Mouse (Mus musculus) cerebellum, postnatal 14 days (tissue): ENCODE measurements around the gene Islr2.

Experiments used
- DNase-seq, 2 experiments: peaks; one replicate each; pipeline ENCODE4 v3.0.0; 2021; ENCODE audit warnings: mixed read lengths in 2 of 2

Gene Islr2

GRCm38 (mm10) chr9:58220218-58220903, 16.2 kb upstream of the Islr2 start:
- peak; percentile 70 to 78 for DNase-seq

DNA sequence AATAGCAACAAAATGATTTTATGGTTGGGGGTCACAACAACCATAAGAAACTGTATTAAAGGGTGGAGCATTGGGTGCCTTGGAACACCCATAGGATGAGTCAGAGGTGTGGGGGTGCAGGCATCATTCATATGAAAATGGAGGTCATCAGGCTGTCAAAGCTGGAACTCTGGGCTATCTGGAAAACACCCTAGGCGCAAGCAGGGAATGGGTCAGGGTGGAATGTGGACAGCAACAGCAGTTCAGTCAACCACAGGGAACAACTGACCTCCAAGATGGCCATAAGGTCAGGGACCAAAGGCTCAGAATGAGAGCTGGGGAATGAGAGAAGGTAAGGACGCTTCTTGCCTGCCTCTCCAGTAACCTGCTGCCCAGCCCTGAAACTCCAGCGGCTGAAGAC, 14.4 kb upstream of the Islr2 start:
- DNase-seq: no peak

- DNase-seq: peak; percentile 74 to 79
Observed at GRCm38 (mm10) chr9:58216402-58216801, 12.3 kb upstream of the Islr2 start.

DNA sequence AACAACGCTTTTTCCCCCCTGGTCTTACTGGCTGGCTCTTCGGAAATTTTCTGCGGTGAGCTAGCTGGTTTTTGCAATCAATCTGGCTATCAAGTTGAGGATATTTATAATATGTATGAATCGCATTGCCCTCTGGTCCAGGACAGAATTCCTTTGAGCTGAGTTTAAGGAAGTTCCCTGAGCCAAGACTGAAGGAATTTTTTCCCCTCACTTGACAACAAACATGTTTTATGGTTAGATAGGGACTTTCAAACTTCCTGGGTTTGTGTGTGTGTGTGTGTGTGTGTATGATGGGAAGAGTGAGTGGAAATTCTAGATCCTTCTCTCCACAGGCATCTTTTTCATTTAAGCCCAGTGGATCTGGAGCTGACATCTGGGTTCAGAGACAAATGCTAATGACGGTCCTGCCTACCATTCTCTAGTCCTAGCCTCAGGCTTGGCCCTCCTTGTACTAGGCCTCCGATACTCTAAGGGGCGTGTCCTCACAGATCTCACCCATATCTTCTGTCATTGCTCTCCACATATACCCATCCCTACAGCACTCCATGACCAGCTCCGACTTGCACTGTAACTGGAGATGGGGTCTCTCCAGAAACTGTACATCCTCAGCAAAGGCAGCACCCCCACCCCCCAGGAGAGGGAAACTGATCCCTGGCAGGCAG, 10.5 kb upstream of the Islr2 start:
- no peak for DNase-seq

- DNase-seq: no peak
Observed at GRCm38 (mm10) chr9:58213865-58214264, 9.7 kb upstream of the Islr2 start.

- DNase-seq: no peak
Observed at GRCm38 (mm10) chr9:58213377-58213776, 9.3 kb upstream of the Islr2 start.

DNA sequence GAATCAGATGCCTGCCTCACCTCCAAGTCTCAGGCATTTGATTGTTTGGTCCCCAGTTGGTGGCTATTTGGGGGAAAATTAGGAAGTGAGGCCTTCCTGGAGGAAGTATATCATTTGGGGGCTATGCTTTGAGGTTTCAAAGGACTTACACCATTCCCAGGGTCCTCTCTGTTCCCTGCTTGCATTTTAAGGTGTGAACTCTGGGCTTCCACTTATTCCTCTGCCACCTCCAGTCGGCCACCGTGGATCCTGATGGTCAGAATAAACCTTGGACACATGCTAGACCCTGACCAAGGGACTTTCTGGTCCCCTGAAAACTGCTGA, 6.1 kb upstream of the Islr2 start:
- DNase-seq: no peak

DNA sequence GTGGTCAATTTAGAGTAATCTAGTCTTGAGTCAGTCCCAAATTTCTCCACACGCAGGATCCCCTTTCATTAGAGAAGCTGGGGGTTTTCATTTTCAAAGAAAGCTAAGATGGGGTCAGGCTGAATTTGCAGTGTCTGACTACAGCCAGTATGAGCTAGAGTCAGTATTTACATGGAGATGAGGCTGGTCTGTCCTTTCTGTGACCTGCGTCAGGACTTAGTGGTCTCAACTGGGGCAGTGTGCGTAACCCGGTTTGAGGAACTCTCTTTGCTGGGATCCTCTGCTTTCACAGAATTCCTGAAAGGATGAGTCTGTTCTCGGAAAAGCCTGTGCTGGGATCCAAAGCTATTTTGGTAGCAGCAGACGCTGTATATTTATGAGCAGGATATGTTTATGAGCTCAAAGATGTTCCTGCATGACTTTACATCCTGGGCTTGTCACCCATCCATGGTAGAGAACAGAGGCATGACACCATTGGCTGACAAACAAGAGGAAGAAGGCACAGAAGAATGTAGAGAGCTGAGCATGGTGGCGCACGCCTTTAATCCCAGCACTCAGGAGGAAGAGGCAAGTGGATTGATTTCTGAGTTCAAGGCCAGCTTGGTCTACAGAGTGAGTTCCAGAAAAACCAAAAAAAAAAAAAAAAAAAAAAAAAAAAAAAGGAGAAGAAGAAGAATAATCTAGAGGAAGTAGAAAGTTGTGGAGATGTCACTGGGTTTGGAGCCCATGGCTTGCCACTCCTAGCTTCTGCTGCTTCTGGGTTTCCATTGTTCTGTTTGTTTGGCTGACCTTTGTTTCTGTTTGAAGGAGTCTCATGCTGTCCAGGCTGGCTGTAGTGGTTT, 5.6 kb upstream of the Islr2 start:
- DNase-seq: no peak

- peak; percentile 52 to 66 for DNase-seq
Observed at GRCm38 (mm10) chr9:58206013-58206412, 1.9 kb upstream of the Islr2 start.

GRCm38 (mm10) chr9:58204448-58205000, 405 bp upstream of the Islr2 start:
- peak; percentile 98 to 99 for DNase-seq

- peak in 1 of 2 experiments; percentile 26 for DNase-seq
Observed at GRCm38 (mm10) chr9:58202676-58203453, 1.3 kb downstream of the Islr2 start.

GRCm38 (mm10) chr9:58201861-58202549, 2.1 kb downstream of the Islr2 start:
- DNase-seq: peak; percentile 48 to 53

DNA sequence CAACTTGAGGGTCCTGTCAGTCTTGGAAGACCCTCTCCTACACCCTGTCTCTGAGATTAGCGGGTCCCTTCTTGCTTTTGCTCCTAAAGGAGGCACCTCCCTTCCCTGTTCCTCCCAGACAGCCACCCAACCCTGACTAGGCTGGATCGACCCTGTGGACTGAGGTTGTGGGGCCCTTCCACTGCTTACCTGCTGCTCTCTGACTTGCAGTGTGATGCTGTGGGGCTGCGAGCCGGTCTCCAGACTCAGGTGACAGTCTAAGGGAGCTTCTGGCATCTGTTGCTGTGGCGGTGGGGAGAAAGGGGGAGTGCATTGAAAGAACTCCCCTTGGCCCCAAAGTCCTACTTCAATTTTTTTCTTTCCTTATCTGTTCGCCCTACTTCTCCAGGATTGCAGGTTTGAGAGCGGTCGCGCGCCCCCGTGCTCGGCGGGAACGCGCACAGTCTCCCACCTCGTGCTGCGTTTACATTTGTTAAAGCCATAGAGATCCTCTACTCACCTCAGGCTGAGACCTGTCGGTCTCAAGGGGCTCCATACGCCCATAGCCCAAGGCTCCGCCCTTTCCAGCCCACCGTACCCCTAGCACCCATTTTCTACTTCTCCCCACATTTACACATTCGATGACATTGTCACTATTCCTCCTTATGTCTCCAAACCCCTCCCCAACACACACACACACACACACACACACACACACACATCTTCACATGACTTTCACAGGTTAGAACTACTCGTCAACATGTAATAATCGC, 2.9 kb downstream of the Islr2 start:
- peak; percentile 56 to 60 for DNase-seq

- peak in 1 of 2 experiments; percentile 31 for DNase-seq
Observed at GRCm38 (mm10) chr9:58200270-58201090, 3.6 kb downstream of the Islr2 start.

DNA sequence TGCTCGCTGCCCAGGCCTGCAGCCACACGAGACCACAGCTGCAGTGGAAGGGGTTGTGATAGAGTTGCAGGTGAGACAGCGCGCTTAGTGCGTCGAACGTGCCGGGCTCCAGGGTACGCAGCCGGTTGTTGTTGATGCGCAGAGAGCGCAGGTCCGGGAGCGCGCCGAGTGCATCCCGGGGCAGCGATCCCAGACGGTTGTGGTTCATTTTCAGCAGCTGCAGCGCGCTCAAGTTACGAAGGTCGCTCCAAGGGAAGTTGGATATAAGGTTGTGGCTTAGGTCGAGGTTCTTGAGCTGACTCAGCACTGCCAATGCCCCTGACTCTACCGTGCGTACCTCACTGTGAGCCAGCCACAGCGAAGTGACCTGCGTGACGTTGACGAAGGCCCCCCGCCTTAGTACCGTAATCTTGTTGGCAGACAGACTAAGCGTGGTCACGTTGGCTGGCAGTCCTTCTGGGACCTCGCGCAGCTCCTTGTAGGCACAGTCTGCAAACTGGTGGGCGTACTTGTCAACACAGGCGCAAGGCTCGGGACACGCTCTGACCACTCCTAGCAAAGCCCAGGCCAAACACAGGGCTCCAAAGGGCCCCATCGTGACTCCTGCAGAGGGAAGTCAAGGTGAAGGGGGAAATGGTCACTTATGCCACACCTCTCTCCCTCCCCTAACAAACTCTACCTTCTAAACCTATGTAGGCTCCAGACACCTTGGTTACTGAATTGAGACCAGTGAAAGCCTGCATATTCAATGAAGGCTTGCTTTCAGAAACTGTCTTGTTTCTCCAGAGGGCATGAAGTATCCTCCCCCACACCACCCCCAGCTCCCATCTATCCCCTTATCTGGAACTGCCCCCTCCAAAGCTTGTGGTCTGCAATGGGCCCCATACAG, 4.5 kb downstream of the Islr2 start:
- peak; percentile 54 to 58 for DNase-seq

DNA sequence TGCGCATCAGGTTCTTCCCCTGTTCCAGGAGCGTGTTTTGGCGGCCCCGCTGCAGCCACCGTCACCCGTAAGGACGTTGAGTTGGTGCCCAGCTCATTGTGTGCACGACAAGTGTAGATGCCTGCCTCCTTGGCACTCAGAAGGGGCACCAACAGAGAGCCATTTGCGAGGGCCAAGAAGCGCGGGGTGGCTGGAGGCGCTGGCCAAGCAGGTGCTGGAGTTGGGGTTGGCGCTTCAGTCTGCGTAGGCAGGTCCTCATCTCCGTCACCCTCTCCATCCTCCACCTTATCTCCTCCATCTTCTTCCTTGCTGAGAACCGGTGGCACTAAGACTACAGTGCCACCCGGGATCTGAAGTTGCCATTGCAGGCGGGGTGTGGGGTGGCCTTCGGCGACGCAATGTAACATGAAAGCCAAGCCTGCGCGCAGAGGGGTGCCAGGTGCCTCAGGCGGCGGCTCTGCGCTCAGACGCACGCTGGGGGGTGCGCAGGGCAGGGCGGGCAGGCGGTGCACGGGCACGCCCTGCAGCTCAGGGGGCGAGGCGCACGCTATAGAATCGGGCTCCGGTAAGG, 5.2 kb downstream of the Islr2 start:
- DNase-seq: peak; percentile 76 to 87

- peak; percentile 74 to 77 for DNase-seq
Observed at GRCm38 (mm10) chr9:58197781-58198701, 6.1 kb downstream of the Islr2 start.
